Mouse (Mus musculus) forebrain, postnatal 0 days (tissue): Measurements from ENCODE around the gene Ppp1r14c. TPM values are rescaled to one million over a fixed set of nuclear protein-coding genes. Genes with fewer than 3 reads are reported as not detected.

ENCODE experiments used
- ATAC-seq: fragments of 200-750 bp; cut with Nextera tagmentation; 2 replicates; pipeline ENCODE4 v1.8.0; 2017; ENCODE audit warnings: mild to moderate bottlenecking, moderate library complexity
- DNase-seq: peaks from one replicate; pipeline ENCODE4 v3.0.0-alpha.2; 2015
- H3K27ac ChIP-seq: fragments of 300-500 bp; sonication (generic); 2 replicates; pipeline ENCODE4 v1.5.1; 2014; ENCODE audit warnings: low read depth, mild to moderate bottlenecking, antibody characterized with exemption, low read length, moderate library complexity, mixed read lengths
- H3K27me3 ChIP-seq: fragments of 300-500 bp; sonication (generic); 2 replicates; pipeline ENCODE4 v1.6.1; 2014; ENCODE audit warnings: mild to moderate bottlenecking, low read length, mixed read lengths; ENCODE audit not compliant: insufficient read depth
- H3K36me3 ChIP-seq: fragments of 300-500 bp; sonication (generic); 2 replicates; pipeline ENCODE4 v1.6.1; 2014; ENCODE audit warnings: mild to moderate bottlenecking, moderate library complexity; ENCODE audit not compliant: insufficient read depth
- H3K4me1 ChIP-seq: fragments of 300-500 bp; sonication (generic); 2 replicates; pipeline ENCODE4 v1.6.1; 2014; ENCODE audit warnings: antibody characterized with exemption; ENCODE audit not compliant: insufficient read depth
- H3K4me2 ChIP-seq: fragments of 300-500 bp; sonication (generic); 2 replicates; pipeline ENCODE4 v1.6.1; 2014; ENCODE audit warnings: low read depth, mild to moderate bottlenecking, moderate library complexity
- H3K4me3 ChIP-seq: fragments of 300-500 bp; sonication (generic); 2 replicates; pipeline ENCODE4 v1.5.1; 2014; ENCODE audit warnings: low read depth, low read length, mixed read lengths
- H3K9ac ChIP-seq: fragments of 300-500 bp; sonication (generic); 2 replicates; pipeline ENCODE4 v1.6.1; 2014; ENCODE audit warnings: mild to moderate bottlenecking
- H3K9me3 ChIP-seq: fragments of 300-500 bp; sonication (generic); 2 replicates; pipeline ENCODE4 v1.6.1; 2016; ENCODE audit warnings: low read length
- CTCF ChIP-seq: sonication (generic); IDR thresholded peaks from 2 replicates; pipeline ENCODE4 v1.5.1; 2016; ENCODE audit warnings: antibody characterized with exemption, control low read depth, low read depth
- WGBS: fragments of 180-500 bp; shearing (Covaris S2); extraction: QIAGEN DNeasy Blood & Tissue Kit; methylation state at CpG from one replicate; pipeline ENCODE4 v1.1.7; 2014; 5-methylcytosine and 5-hydroxymethylcytosine counted together
- polyA plus RNA-seq: library from polyadenylated mRNA; unstranded; fragments of >200 nt; fragmentation: Nextera tagmentation; extraction: Ambion mirVana; gene quantifications from 2 replicates; pipeline ENCODE4 v1.2.1, GENCODE M21; 2015
- total RNA-seq: library from RNA; depleted of rRNA; stranded (reverse); fragments of >200 nt; gene quantifications from 2 replicates; pipeline ENCODE4 v1.2.3, GENCODE M21; 2014

Gene Ppp1r14c
- total and polyA plus RNA-seq, 2 experiments from 2014 or later: 81.4 to 101 TPM

- Histone ChIP-seq H3K9me3 (no peaks in the 10 kb centered on the region), H3K9ac (no peak overlapping the region), H3K36me3 (no peaks in the 10 kb centered on the region), H3K4me1 (no peaks in the 10 kb centered on the region), H3K27me3 (no peaks in the 10 kb centered on the region), H3K27ac (no peak overlapping the region), H3K4me3 (no peak overlapping the region), H3K4me2 (no peak overlapping the region)
- TF ChIP-seq CTCF: no peak
- no peak for DNase-seq
- WGBS: 64% methylated on average over 5 of the region's 5 CpGs
- ATAC-seq: no peak
Measured at GRCm38 (mm10) chr10:3345706-3346105, 20.2 kb upstream of the Ppp1r14c start.

GRCm38 (mm10) chr10:3359531-3359930 is 6.3 kb upstream of the Ppp1r14c start:
- 29% methylated on average over 1 of the region's 1 CpGs for WGBS
- no peak overlapping the region for H3K4me3 ChIP-seq
- no peaks in the 10 kb centered on the region for H3K9me3 ChIP-seq

GRCm38 (mm10) chr10:3365671-3366035 is 204 bp upstream of the Ppp1r14c start:
- WGBS: 14% methylated on average over 5 of the region's 5 CpGs
- peak; percentile 17 for ATAC-seq
- H3K9ac ChIP-seq: peak overlapping the region; percentile 74; the same call in 1 of the 2 replicates

More at GRCm38 (mm10) chr10:3359531-3359930, 6.3 kb upstream of the Ppp1r14c start:
- H3K27ac ChIP-seq: no peak overlapping the region
- no peaks in the 10 kb centered on the region for H3K4me1 ChIP-seq
- TF ChIP-seq CTCF: no peak
- ATAC-seq: no peak
- H3K36me3 ChIP-seq: no peaks in the 10 kb centered on the region
- no peak overlapping the region for H3K4me2 ChIP-seq
- no peaks in the 10 kb centered on the region for H3K27me3 ChIP-seq
- no peak for DNase-seq
- H3K9ac ChIP-seq: no peak overlapping the region

GRCm38 (mm10) chr10:3366870-3367431 is 1.1 kb downstream of the Ppp1r14c start:
- 4% methylated on average over 26 of the region's 26 CpGs for WGBS
- ATAC-seq: peak; percentile 36
- TF ChIP-seq CTCF: peak; percentile 44; the same call in 1 of the 2 replicates
- Histone ChIP-seq H3K9me3 (no peaks in the 10 kb centered on the region), H3K36me3 (no peaks in the 10 kb centered on the region), H3K4me3 (peak overlapping the region; percentile 66), H3K4me2 (peak overlapping the region; percentile 76), H3K9ac (peak overlapping the region; percentile 74), H3K27ac (peak overlapping the region; percentile 89), H3K4me1 (0 out of 2 replicates have a peak, but pooled peaks cover 3% of the 10 kb centered on the region), H3K27me3 (no peaks in the 10 kb centered on the region)
- DNase-seq: peak; percentile 58

More at GRCm38 (mm10) chr10:3365671-3366035, 204 bp upstream of the Ppp1r14c start:
- Histone ChIP-seq H3K27me3 (no peaks in the 10 kb centered on the region), H3K4me1 (0 out of 2 replicates have a peak, but pooled peaks cover 3% of the 10 kb centered on the region), H3K9me3 (no peaks in the 10 kb centered on the region), H3K4me3 (peak overlapping the region; percentile 66), H3K27ac (peak overlapping the region; percentile 89), H3K36me3 (no peaks in the 10 kb centered on the region), H3K4me2 (peak overlapping the region; percentile 76)
- TF ChIP-seq CTCF: no peak
- DNase-seq: peak; percentile 68

GRCm38 (mm10) chr10:3367440-3367839 is 1.6 kb downstream of the Ppp1r14c start:
- no peak for DNase-seq

GRCm38 (mm10) chr10:3383176-3383575 is 17.3 kb downstream of the Ppp1r14c start:
- Histone ChIP-seq H3K27ac (no peak overlapping the region), H3K4me1 (no peaks in the 10 kb centered on the region), H3K36me3 (no peaks in the 10 kb centered on the region), H3K9me3 (no peaks in the 10 kb centered on the region), H3K4me3 (no peak overlapping the region), H3K4me2 (no peak overlapping the region), H3K9ac (no peak overlapping the region), H3K27me3 (no peaks in the 10 kb centered on the region)
- WGBS: 33% methylated on average over 3 of the region's 3 CpGs
- DNase-seq (no peak), ATAC-seq (peak; percentile 67)
- TF ChIP-seq CTCF: no peak

More at GRCm38 (mm10) chr10:3367440-3367839, 1.6 kb downstream of the Ppp1r14c start:
- no peaks in the 10 kb centered on the region for H3K36me3 ChIP-seq
- H3K9me3 ChIP-seq: no peaks in the 10 kb centered on the region
- H3K4me2 ChIP-seq: peak overlapping the region; percentile 76
- H3K27me3 ChIP-seq: no peaks in the 10 kb centered on the region
- 0 out of 2 replicates have a peak, but pooled peaks cover 3% of the 10 kb centered on the region for H3K4me1 ChIP-seq
- ATAC-seq: no peak
- 30% methylated on average over 11 of the region's 11 CpGs for WGBS
- H3K9ac ChIP-seq: peak overlapping the region; percentile 74
- H3K27ac ChIP-seq: peak overlapping the region; percentile 89; the same call in 1 of the 2 replicates
- no peak for TF ChIP-seq CTCF
- peak overlapping the region; percentile 66 for H3K4me3 ChIP-seq

GRCm38 (mm10) chr10:3392251-3392650 is 26.4 kb downstream of the Ppp1r14c start:
- Histone ChIP-seq H3K4me1 (0 out of 2 replicates have a peak, but pooled peaks cover 8% of the 10 kb centered on the region), H3K4me3 (no peak overlapping the region), H3K9me3 (no peaks in the 10 kb centered on the region), H3K4me2 (no peak overlapping the region), H3K27me3 (no peaks in the 10 kb centered on the region), H3K36me3 (no peaks in the 10 kb centered on the region), H3K27ac (no peak overlapping the region), H3K9ac (no peak overlapping the region)
- no peak for TF ChIP-seq CTCF
- ATAC-seq (no peak), DNase-seq (no peak)
- 89% methylated on average over 4 of the region's 4 CpGs for WGBS
